Mouse (Mus musculus): ENCODE measurements around the gene Trmt2b. TPM values are rescaled to one million over a fixed set of nuclear protein-coding genes. Genes with fewer than 3 reads are reported as not detected.

Trmt2b gene
- 4.4 and 4.7 TPM in 2 replicates for polyA plus RNA-seq (2012; rRNA removed)

GRCm38 (mm10) chrX:134276275-134277160, at the start of gene Trmt2b:
Trmt2b (minus strand) TSS chrX:134276984.

GRCm38 (mm10) chrX:134307534-134308274, 30.9 kb upstream of the Trmt2b start, which contains the start of gene Cenpi:
Cenpi (plus strand) TSS chrX:134308084.

GRCm38 (mm10) chrX:134221856-134222255, 54.9 kb downstream of the Trmt2b start, which contains the start of gene Nox1:
Nox1 (minus strand) TSS chrX:134221956.

GRCm38 (mm10) chrX:134187201-134187600, 89.6 kb downstream of the Trmt2b start, which contains the start of gene Arl13a:
Arl13a (plus strand) TSS chrX:134187501.

Other genes starting within 250 kb of the Trmt2b start
- gene Cstf2, start 217.8 kb downstream of the Trmt2b start, polyA plus RNA-seq (2012; rRNA removed), result 90.9 and 93.8 TPM in 2 replicates
- 0.95 TPM in 2 replicates for gene Xkrx, start 114.9 kb downstream of the Trmt2b start, polyA plus RNA-seq (2012; rRNA removed)
- gene Arl13a, start 89.5 kb downstream of the Trmt2b start, polyA plus RNA-seq (2012; rRNA removed), result not detected in 2 replicates
- gene Nox1, start 55.0 kb downstream of the Trmt2b start, polyA plus RNA-seq (2012; rRNA removed), result 0.04 and 0.09 TPM in 2 replicates
- 83.4 and 102 TPM in 2 replicates for gene Tmem35a, start 18.2 kb upstream of the Trmt2b start, polyA plus RNA-seq (2012; rRNA removed)
- gene Cenpi, start 31.1 kb upstream of the Trmt2b start, polyA plus RNA-seq (2012; rRNA removed), result 3.4 and 4.7 TPM in 2 replicates
- gene Drp2, start 127.6 kb upstream of the Trmt2b start, polyA plus RNA-seq (2012; rRNA removed), result 33.9 and 38.0 TPM in 2 replicates
- gene Taf7l, start 199.5 kb upstream of the Trmt2b start, polyA plus RNA-seq (2012; rRNA removed), result 0.07 and 0.23 TPM in 2 replicates

Data from central nervous system, embryonic 18 days (tissue).